Mouse (Mus musculus) adrenal gland, adult 18-20 months (tissue): Measurements from ENCODE around the gene Ahnak2. TPM values are rescaled to one million over a fixed set of nuclear protein-coding genes. Genes with fewer than 3 reads are reported as not detected.

ENCODE experiments used
- DNase-seq, 2 experiments: peaks; one replicate each; pipeline ENCODE4 v3.0.0; 2021 to 2022; ENCODE audit warnings: low spot score in 2 of 2
- microRNA-seq, 2 experiments: library from miRNA; unstranded; fragments of <30 nt; microRNA quantifications; one replicate each; pipeline ENCODE4 v1.2.0; 2021; ENCODE audit warnings: borderline number of aligned reads in 2 of 2
- total RNA-seq, 2 experiments: library from RNA; stranded (reverse); gene quantifications; 1 replicate in 1 of 2; 2 replicates in 1 of 2; pipeline ENCODE4 v1.2.3; 2021

Gene Ahnak2
- total RNA-seq, 2 experiments from 2014 or later, result 4.2 to 9.4 TPM

- no peak for DNase-seq
Measured at GRCm38 (mm10) chr12:112736636-112736925, 65.9 kb downstream of the Ahnak2 start.

- DNase-seq, result no peak
Measured at GRCm38 (mm10) chr12:112735896-112736635, 66.4 kb downstream of the Ahnak2 start.

- no peak for DNase-seq
Measured at GRCm38 (mm10) chr12:112734881-112735655, 67.4 kb downstream of the Ahnak2 start.

GRCm38 (mm10) chr12:112734108-112734820 lies 68.2 kb downstream of the Ahnak2 start:
- no peak for DNase-seq

- no peak for DNase-seq
Measured at GRCm38 (mm10) chr12:112732591-112732990, 69.9 kb downstream of the Ahnak2 start.

GRCm38 (mm10) chr12:112730808-112731207 lies 71.6 kb downstream of the Ahnak2 start:
- DNase-seq, result no peak

GRCm38 (mm10) chr12:112727801-112728200 lies 74.7 kb downstream of the Ahnak2 start:
- no peak for DNase-seq

GRCm38 (mm10) chr12:112724077-112724805 lies 78.2 kb downstream of the Ahnak2 start:
- peak; percentile 38 to 62 for DNase-seq

GRCm38 (mm10) chr12:112723445-112723844 lies 79.0 kb downstream of the Ahnak2 start:
- no peak for DNase-seq

GRCm38 (mm10) chr12:112723028-112723330 lies 79.5 kb downstream of the Ahnak2 start:
- no peak for DNase-seq

- DNase-seq, result peak; percentile 62 to 66
Measured at GRCm38 (mm10) chr12:112722240-112723027, 80.0 kb downstream of the Ahnak2 start.

Small RNAs within 50 kb of the gene (microRNA-seq; reads per million reads assigned to microRNA genes)
- gene Mir6940, result 0 reads per million in 2 experiments

Other genes with a start within 250 kb of the Ahnak2 start
- 10 to 100 TPM; 25.2 to 29.7 TPM for gene Inf2, start 213.9 kb downstream of the Ahnak2 start, total RNA-seq
- gene Adssl1, start 182.6 kb downstream of the Ahnak2 start, total RNA-seq, result 10 to 100 TPM; 17.1 to 31.3 TPM
- gene Siva1, start 158.0 kb downstream of the Ahnak2 start, total RNA-seq, result 10 to 100 TPM; 36.6 to 43.6 TPM
- gene Akt1, start 127.8 kb downstream of the Ahnak2 start, total RNA-seq, result 100 to 1,000 TPM; 184 to 355 TPM
- 1 to 10 TPM; 4.5 to 6.9 TPM for gene Zbtb42, start 123.8 kb downstream of the Ahnak2 start, total RNA-seq
- gene Cep170b, start 82.2 kb downstream of the Ahnak2 start, total RNA-seq, result 10 to 100 TPM; 36.4 to 48.5 TPM
- 10 to 100 TPM; 11.2 to 18.1 TPM for gene Pld4, start 42.0 kb downstream of the Ahnak2 start, total RNA-seq
- 1 to 10 TPM; 6.3 to 6.8 TPM for gene Clba1, start 6.3 kb upstream of the Ahnak2 start, total RNA-seq
- 10 to 100 TPM; 13.9 to 14.3 TPM for gene Cdca4, start 26.8 kb upstream of the Ahnak2 start, total RNA-seq
- gene Gpr132, start 65.6 kb upstream of the Ahnak2 start, total RNA-seq, result under 1 TPM; 0.54 to 0.66 TPM
- 1 to 10 TPM; 4.7 to 9.0 TPM for gene Jag2, start 127.1 kb upstream of the Ahnak2 start, total RNA-seq
- gene Nudt14, start 139.5 kb upstream of the Ahnak2 start, total RNA-seq, result 10 to 100 TPM; 30.5 to 31.9 TPM
- 10 to 100 TPM; 14.9 to 15.5 TPM for gene Btbd6, start 173.8 kb upstream of the Ahnak2 start, total RNA-seq
- gene Brf1, start 198.0 kb upstream of the Ahnak2 start, total RNA-seq, result 10 to 100 TPM; 39.1 to 50.4 TPM
- gene Pacs2, start 211.9 kb upstream of the Ahnak2 start, total RNA-seq, result 10 to 100 TPM; 34.3 to 38.0 TPM